Mouse (Mus musculus): ENCODE data around the gene Tspan4.

DNA sequence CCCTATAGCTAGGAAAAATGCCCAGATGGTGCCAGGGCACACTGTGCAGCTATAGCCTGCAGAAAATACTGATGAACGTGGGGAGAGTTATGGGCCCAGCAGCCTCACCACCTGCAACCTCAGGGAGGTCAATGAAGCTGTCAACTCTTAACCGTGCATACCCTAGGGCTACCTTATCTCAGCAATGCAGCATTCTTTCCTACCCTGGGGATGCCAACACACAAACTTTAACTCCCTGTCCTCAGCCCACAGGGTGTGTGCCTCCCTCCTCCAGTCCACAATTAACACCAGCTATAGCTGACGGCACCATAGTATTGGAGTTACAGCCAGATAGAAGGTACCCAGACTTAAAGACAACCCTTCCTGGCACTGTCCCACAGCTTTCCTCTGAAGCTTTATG, 43.9 kb downstream of the Tspan4 start:
- TF ChIP-seq CEBPB (IDR thresholded peaks at IDR 0.05; ENCODE audit: insufficient read depth, poor library complexity, severe bottlenecking) (no peak), REST (IDR thresholded peaks at IDR 0.05; ENCODE audit: insufficient read depth, insufficient read length) (no peak), MAX (IDR thresholded peaks at IDR 0.05; ENCODE audit: low read depth) (no peak), USF1 (IDR thresholded peaks at IDR 0.05; ENCODE audit: low read depth) (no peak), MYOD1 (IDR thresholded peaks at IDR 0.05; ENCODE audit: control insufficient read depth in 1 of 3, insufficient read length in 2 of 3, low read depth in 2 of 3) (no peak), POLR2A (IDR thresholded peaks at IDR 0.05; ENCODE audit: insufficient read length, low read depth) (no peak), TCF3 (IDR thresholded peaks at IDR 0.05; ENCODE audit: insufficient read length, low read depth) (no peak), POLR2AphosphoS2 (IDR thresholded peaks at IDR 0.05; ENCODE audit: insufficient read length, low read depth) (no peak), E2F4 (IDR thresholded peaks at IDR 0.05; ENCODE audit: insufficient read depth) (no peak)

Measured in myocyte (in vitro differentiated cells).